Mouse (Mus musculus) midbrain, embryonic 13.5 days (tissue): ENCODE results near the gene Eloa. TPM values are rescaled to one million over a fixed set of nuclear protein-coding genes. Genes with fewer than 3 reads are reported as not detected.

ENCODE experiments used
- ATAC-seq: fragments of 200-750 bp; cut with Nextera tagmentation; 2 replicates; pipeline ENCODE4 v1.8.0; 2017; ENCODE audit warnings: mild to moderate bottlenecking, moderate TSS enrichment, moderate library complexity
- H3K27ac ChIP-seq: fragments of 300-500 bp; sonication (generic); 2 replicates; pipeline ENCODE4 v1.5.1; 2015; ENCODE audit warnings: inconsistent platforms, mild to moderate bottlenecking, moderate library complexity
- H3K27me3 ChIP-seq: fragments of 300-500 bp; sonication (generic); 2 replicates; pipeline ENCODE4 v1.6.1; 2015; ENCODE audit warnings: mild to moderate bottlenecking, inconsistent platforms
- H3K36me3 ChIP-seq: fragments of 300-500 bp; sonication (generic); 2 replicates; pipeline ENCODE4 v1.6.1; 2015; ENCODE audit warnings: mild to moderate bottlenecking, inconsistent platforms
- H3K4me1 ChIP-seq: fragments of 300-500 bp; sonication (generic); replicated peaks from 2 replicates; pipeline ENCODE4 v1.6.1; 2015; ENCODE audit warnings: inconsistent platforms
- H3K4me2 ChIP-seq: fragments of 300-500 bp; sonication (generic); replicated peaks from 2 replicates; pipeline ENCODE4 v1.6.1; 2015; ENCODE audit warnings: moderate library complexity, mild to moderate bottlenecking, inconsistent platforms
- H3K4me3 ChIP-seq: fragments of 300-500 bp; sonication (generic); replicated peaks from 2 replicates; pipeline ENCODE4 v1.5.1; 2015; ENCODE audit warnings: mild to moderate bottlenecking, inconsistent platforms
- H3K9ac ChIP-seq: fragments of 300-500 bp; sonication (generic); replicated peaks from 2 replicates; pipeline ENCODE4 v1.6.1; 2015; ENCODE audit warnings: mild to moderate bottlenecking, inconsistent platforms
- H3K9me3 ChIP-seq: fragments of 300-500 bp; sonication (generic); 2 replicates; pipeline ENCODE4 v1.6.1; 2016; ENCODE audit warnings: mild to moderate bottlenecking, inconsistent platforms
- WGBS: fragments of 180-500 bp; shearing (Covaris S2); methylation state at CpG from one replicate; pipeline ENCODE4 v1.1.7; 2015; 5-methylcytosine and 5-hydroxymethylcytosine counted together
- polyA plus RNA-seq: library from polyadenylated mRNA; unstranded; fragments of >200 nt; fragmentation: Nextera tagmentation; extraction: Ambion mirVana; gene quantifications from 2 replicates; pipeline ENCODE4 v1.2.1, GENCODE M21; 2015

Eloa gene
- polyA plus RNA-seq, 1 experiment from 2014 or later = 30.1 TPM

GRCm38 (mm10) chr4:135972556-135972906 is 49.0 kb downstream of the Eloa start, which contains the start of gene Lypla2:
Gene Lypla2 (minus strand): TSS chr4:135972626.
- Histone ChIP-seq H3K9ac (peak within 1 kb of the TSS; percentile 96), H3K27me3 (no peaks in the 10 kb centered on the region), H3K9me3 (no peaks in the 10 kb centered on the region), H3K4me1 (peaks cover 20% of the 10 kb centered on the region), H3K4me3 (peak within 1 kb of the TSS; percentile 100), H3K36me3 (peaks cover 65% of the 10 kb centered on the region), H3K4me2 (peak within 1 kb of the TSS; percentile 98), H3K27ac (peak within 1 kb of the TSS; percentile 74)
- WGBS = under 1% methylated on average over 18 of the region's 19 CpGs
- ATAC-seq = peak; percentile 88

DNA sequence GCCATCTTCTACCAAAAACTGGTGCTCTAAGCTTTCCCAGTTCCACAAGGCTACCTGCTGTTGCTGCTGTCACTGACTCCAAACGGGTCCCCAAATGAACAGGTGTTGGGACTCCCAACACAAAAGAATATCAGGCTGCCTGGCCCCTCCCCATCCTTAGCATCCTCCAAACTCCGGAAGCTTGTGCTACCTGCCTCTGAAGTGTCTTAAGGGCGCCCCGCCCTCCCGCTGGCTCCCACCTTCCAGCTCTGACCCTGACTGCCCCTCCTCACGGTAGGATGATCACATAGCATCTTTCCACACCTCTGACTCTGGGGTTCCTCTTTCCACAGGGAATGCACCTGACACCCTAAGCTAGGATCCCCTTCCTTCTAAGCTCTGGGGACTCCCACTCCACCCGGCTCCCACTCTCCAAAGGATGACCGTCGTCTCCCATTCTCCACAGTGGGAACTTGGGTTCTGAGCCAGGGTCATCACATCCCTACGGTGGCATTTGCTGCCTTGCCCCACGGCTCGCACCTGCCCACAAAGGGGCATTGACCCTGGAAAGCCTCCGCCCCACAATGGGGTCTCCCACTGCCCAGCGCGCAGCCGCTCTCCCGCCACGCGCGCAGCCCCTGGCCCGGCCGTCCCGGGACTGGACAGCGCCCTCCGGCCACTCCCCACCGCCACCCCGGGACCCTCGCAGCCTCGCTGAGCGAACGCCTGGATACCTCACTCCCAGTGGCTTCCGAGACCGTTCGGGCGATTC is 49.6 kb downstream of the Eloa start:
- WGBS = under 1% methylated on average over 35 of the region's 35 CpGs
- peaks cover 20% of the 10 kb centered on the region for H3K4me1 ChIP-seq
- H3K9ac ChIP-seq = peak overlapping the region; percentile 96
- H3K4me3 ChIP-seq = peak overlapping the region; percentile 100
- H3K9me3 ChIP-seq = no peaks in the 10 kb centered on the region
- H3K27ac ChIP-seq = peak overlapping the region; percentile 74
- H3K36me3 ChIP-seq = peaks cover 67% of the 10 kb centered on the region
- peak; percentile 74 for ATAC-seq
- H3K4me2 ChIP-seq = peak overlapping the region; percentile 98
- H3K27me3 ChIP-seq = no peaks in the 10 kb centered on the region

- no peak for ATAC-seq
- H3K4me3 ChIP-seq = peak overlapping the region; percentile 100; the same call in 1 of the 2 replicates
- H3K9ac ChIP-seq = peak overlapping the region; percentile 20; the same call in 1 of the 2 replicates
- H3K27ac ChIP-seq = no peak overlapping the region
- H3K27me3 ChIP-seq = no peaks in the 10 kb centered on the region
- peak overlapping the region; percentile 98; the same call in 1 of the 2 replicates for H3K4me2 ChIP-seq
- peaks cover 20% of the 10 kb centered on the region for H3K4me1 ChIP-seq
- H3K36me3 ChIP-seq = peaks cover 65% of the 10 kb centered on the region
- 91% methylated on average over 11 of the region's 11 CpGs for WGBS
- no peaks in the 10 kb centered on the region for H3K9me3 ChIP-seq
These were observed 51.0 kb downstream of the Eloa start for GRCm38 (mm10) chr4:135970585-135970984.

GRCm38 (mm10) chr4:135969070-135969750 is 52.4 kb downstream of the Eloa start:
- H3K4me2 ChIP-seq = no peak overlapping the region
- no peak overlapping the region for H3K27ac ChIP-seq
- H3K4me3 ChIP-seq = no peak overlapping the region
- H3K27me3 ChIP-seq = peaks cover 5% of the 10 kb centered on the region; the same call in 1 of the 2 replicates
- H3K9me3 ChIP-seq = no peaks in the 10 kb centered on the region
- H3K9ac ChIP-seq = no peak overlapping the region
- H3K4me1 ChIP-seq = peaks cover 30% of the 10 kb centered on the region
- H3K36me3 ChIP-seq = peaks cover 57% of the 10 kb centered on the region
- no peak for ATAC-seq
- 88% methylated on average over 13 of the region's 13 CpGs for WGBS

DNA sequence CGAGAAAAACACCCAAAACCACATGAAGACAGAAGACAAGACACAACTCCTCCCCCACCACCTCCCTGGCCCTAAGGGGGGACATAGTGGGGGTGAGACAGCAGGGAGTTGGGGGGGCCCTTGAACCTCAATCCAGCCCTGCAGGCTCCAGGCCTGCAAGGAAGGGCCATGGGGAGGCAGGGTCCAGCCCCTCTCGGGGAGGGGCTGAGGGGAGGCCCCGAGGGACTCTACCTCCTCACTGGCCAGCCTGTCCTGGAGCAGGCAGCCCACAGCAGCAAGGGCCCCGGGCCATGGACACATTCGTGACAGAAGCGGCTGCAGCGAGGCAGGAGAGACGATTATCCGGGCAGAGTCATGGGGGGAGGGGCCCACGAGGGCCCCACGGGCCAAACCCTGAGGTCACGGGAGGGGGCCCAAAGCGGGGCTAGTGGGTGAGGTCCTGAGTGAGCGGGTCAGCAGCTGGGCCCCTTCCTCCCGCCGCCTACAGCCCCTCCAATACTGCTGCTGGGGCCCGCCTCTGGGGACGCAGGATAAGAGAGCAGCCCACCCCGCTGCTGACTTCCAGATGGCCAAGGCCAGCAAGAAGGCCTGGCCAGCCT is 53.2 kb downstream of the Eloa start:
- Histone ChIP-seq H3K4me1 (peaks cover 33% of the 10 kb centered on the region), H3K4me3 (no peak overlapping the region), H3K27me3 (peaks cover 5% of the 10 kb centered on the region; the same call in 1 of the 2 replicates), H3K9ac (no peak overlapping the region), H3K9me3 (no peaks in the 10 kb centered on the region), H3K27ac (no peak overlapping the region), H3K4me2 (no peak overlapping the region), H3K36me3 (peaks cover 55% of the 10 kb centered on the region)
- WGBS = 80% methylated on average over 19 of the region's 19 CpGs
- no peak for ATAC-seq

GRCm38 (mm10) chr4:135967086-135967760 is 54.3 kb downstream of the Eloa start:
- peaks cover 56% of the 10 kb centered on the region for H3K36me3 ChIP-seq

GRCm38 (mm10) chr4:135966283-135966682 is 55.3 kb downstream of the Eloa start:
- Histone ChIP-seq H3K36me3 (peaks cover 65% of the 10 kb centered on the region), H3K4me1 (peaks cover 28% of the 10 kb centered on the region)
- WGBS = 91% methylated on average over 16 of the region's 16 CpGs

More at GRCm38 (mm10) chr4:135967086-135967760, 54.3 kb downstream of the Eloa start:
- Histone ChIP-seq H3K27me3 (peaks cover 5% of the 10 kb centered on the region; the same call in 1 of the 2 replicates), H3K4me3 (no peak overlapping the region), H3K9ac (no peak overlapping the region), H3K4me1 (peaks cover 35% of the 10 kb centered on the region), H3K27ac (no peak overlapping the region), H3K4me2 (no peak overlapping the region), H3K9me3 (no peaks in the 10 kb centered on the region)
- no peak for ATAC-seq
- WGBS = 91% methylated on average over 18 of the region's 18 CpGs

GRCm38 (mm10) chr4:135965113-135965512 is 56.5 kb downstream of the Eloa start:
- H3K27ac ChIP-seq = no peak overlapping the region
- peaks cover 20% of the 10 kb centered on the region for H3K4me1 ChIP-seq
- H3K27me3 ChIP-seq = peaks cover 5% of the 10 kb centered on the region; the same call in 1 of the 2 replicates
- 0 out of 2 replicates have a peak overlapping the region, but pooled peaks have one; percentile 8 for H3K4me2 ChIP-seq
- no peak overlapping the region for H3K9ac ChIP-seq
- 87% methylated on average over 9 of the region's 9 CpGs for WGBS
- H3K9me3 ChIP-seq = no peaks in the 10 kb centered on the region
- ATAC-seq = no peak
- H3K4me3 ChIP-seq = peak overlapping the region; percentile 78
- H3K36me3 ChIP-seq = peaks cover 61% of the 10 kb centered on the region

More at GRCm38 (mm10) chr4:135966283-135966682, 55.3 kb downstream of the Eloa start:
- Histone ChIP-seq H3K9me3 (no peaks in the 10 kb centered on the region), H3K27me3 (peaks cover 5% of the 10 kb centered on the region; the same call in 1 of the 2 replicates), H3K4me2 (no peak overlapping the region), H3K9ac (peak overlapping the region; percentile 41; the same call in 1 of the 2 replicates), H3K4me3 (no peak overlapping the region), H3K27ac (no peak overlapping the region)
- ATAC-seq = no peak

- H3K9me3 ChIP-seq = no peaks in the 10 kb centered on the region
- peaks cover 20% of the 10 kb centered on the region for H3K4me1 ChIP-seq
- 0 out of 2 replicates have a peak, but pooled peaks have one; percentile 0 for ATAC-seq
- H3K4me2 ChIP-seq = peak overlapping the region; percentile 93
- H3K36me3 ChIP-seq = peaks cover 61% of the 10 kb centered on the region
- H3K27me3 ChIP-seq = peaks cover 5% of the 10 kb centered on the region; the same call in 1 of the 2 replicates
- peak overlapping the region; percentile 86 for H3K9ac ChIP-seq
- WGBS = 7% methylated on average over 12 of the region's 12 CpGs
- H3K27ac ChIP-seq = no peak overlapping the region
- H3K4me3 ChIP-seq = peak overlapping the region; percentile 78
These were observed 57.1 kb downstream of the Eloa start for GRCm38 (mm10) chr4:135964426-135964825.

DNA sequence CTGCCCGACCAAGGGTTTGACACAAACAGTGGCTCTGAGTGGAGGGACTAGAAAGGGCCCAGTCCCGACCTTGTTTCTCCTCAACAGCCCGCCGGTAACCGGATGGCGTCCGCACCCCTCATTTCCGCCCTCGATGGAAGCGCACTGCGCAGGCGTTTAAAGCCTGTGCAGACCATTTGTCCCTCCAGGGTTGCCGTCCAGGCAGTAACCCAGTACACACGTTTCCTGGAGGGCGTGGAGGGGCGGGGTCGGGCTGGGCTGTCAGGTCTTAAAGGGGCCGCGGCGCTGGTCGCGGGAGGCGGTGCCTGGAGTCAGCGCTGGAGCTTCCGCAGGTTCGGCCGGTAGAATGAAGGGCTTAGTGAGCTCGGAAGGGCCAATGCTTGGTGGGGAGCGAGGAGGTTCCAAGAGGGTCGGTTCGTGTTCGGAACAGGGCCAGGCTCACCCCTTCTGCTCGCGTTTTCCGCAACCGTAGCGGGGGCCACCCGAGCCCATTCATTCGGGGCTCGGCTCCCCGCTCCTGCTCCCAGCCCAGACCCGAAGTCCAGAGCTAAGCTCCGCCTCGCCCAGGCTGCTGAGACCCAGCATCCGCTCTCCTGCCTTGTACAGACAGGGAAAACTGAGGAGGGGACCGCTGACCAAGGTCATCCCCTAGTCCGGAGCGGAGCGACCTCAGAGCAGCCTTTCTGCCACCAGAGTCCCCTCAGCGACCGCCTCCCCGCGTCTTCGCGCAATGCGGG is 57.9 kb downstream of the Eloa start, which contains the start of gene Gale:
Gene Gale (plus strand): TSS at position 271 of the 737 bp plus-strand sequence.
- H3K27me3 ChIP-seq = peaks cover 5% of the 10 kb centered on the region; the same call in 1 of the 2 replicates
- peak within 1 kb of the TSS; percentile 78 for H3K4me3 ChIP-seq
- H3K9ac ChIP-seq = peak within 1 kb of the TSS; percentile 86
- H3K9me3 ChIP-seq = no peaks in the 10 kb centered on the region
- ATAC-seq = peak; percentile 94
- peaks cover 20% of the 10 kb centered on the region for H3K4me1 ChIP-seq
- H3K27ac ChIP-seq = peak within 1 kb of the TSS; percentile 89
- peak within 1 kb of the TSS; percentile 93 for H3K4me2 ChIP-seq
- WGBS = under 1% methylated on average over 53 of the region's 56 CpGs
- peaks cover 61% of the 10 kb centered on the region for H3K36me3 ChIP-seq
